Mouse (Mus musculus) C2C12 (cell line): ENCODE results near the gene C1galt1c1.
A peak's percentile ranks its signal among the peaks of the same experiment; 100 is the strongest.

Source experiments
- CEBPB ChIP-seq: IDR thresholded peaks from one replicate; pipeline ENCODE4 v1.6.1; 2011; ENCODE audit warnings: low read depth, mild to moderate bottlenecking, control low read depth, moderate library complexity
- CTCF ChIP-seq: IDR thresholded peaks from one replicate; pipeline ENCODE4 v1.5.1; 2011; ENCODE audit not compliant: control insufficient read depth, insufficient read depth, insufficient read length
- FOSL1 ChIP-seq: IDR thresholded peaks from one replicate; pipeline ENCODE4 v1.8.0; 2011; ENCODE audit warnings: mild to moderate bottlenecking, low read length; ENCODE audit not compliant: poor library complexity, insufficient read depth, severe bottlenecking
- MAX ChIP-seq: IDR thresholded peaks from one replicate; pipeline ENCODE4 v1.6.1; 2011; ENCODE audit warnings: mild to moderate bottlenecking, control low read depth
- MYOD1 ChIP-seq: IDR thresholded peaks from one replicate; pipeline ENCODE4 v1.6.1; 2011; ENCODE audit warnings: low read depth; ENCODE audit not compliant: control insufficient read depth, insufficient read length
- MYOG ChIP-seq: IDR thresholded peaks from one replicate; pipeline ENCODE4 v1.6.1; 2011; ENCODE audit not compliant: control insufficient read depth, insufficient read length; ENCODE audit errors: extremely low read depth
- USF1 ChIP-seq: IDR thresholded peaks from one replicate; pipeline ENCODE4 v1.6.1; 2011; ENCODE audit warnings: low read depth, mild to moderate bottlenecking, control low read depth, moderate library complexity

DNA sequence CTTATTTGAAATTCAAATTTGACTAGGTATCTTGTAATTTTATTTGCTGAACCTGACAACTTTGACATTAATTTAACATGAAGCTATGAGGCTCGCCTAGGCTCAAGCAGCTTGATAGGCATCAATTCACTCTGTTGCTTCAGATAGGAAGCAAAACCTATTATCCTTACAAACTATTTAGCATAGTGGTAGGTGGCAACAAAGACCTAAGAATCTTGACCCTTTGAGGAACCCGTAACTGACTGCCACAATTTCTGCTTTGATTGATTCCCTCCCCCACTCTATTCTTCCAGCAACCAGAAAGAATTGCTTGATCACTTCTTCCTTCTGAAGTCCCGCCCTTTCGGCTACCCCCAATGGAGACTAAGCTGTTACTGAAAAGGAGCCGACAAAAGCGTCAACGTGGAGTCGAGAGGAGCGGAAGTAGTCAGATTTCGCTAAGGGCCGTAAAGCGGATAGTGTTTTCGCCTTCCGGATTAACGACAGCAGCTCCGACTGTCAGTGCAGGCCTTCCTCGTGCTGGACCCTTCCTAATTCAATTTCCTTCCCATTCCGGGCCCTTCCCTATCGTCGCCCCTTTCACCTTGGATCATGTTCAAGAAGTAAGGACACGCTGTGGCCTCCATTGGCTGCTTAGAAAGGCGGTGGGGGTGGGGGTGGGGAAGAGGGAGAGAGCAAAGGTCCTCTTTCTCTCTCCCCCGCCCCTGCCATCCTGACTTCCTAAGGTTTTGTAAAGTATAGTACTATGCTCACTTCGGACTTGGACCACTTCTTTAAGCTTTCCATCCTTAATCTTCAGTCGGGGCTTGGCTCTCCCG is 34.5 kb downstream of the C1galt1c1 start, which contains the start of gene Mcts1:
- no peak for TF ChIP-seq CTCF
- TF ChIP-seq MYOG: no peak
- peak; percentile 50 for TF ChIP-seq MAX
- no peak for TF ChIP-seq USF1
- no peak for TF ChIP-seq CEBPB
- no peak for TF ChIP-seq MYOD1
- no peak for TF ChIP-seq FOSL1
